Mouse (Mus musculus) embryonic fibroblast, embryonic 13.5 days (primary cell): ENCODE data around the gene Snx14.

Source experiments
- CTCF ChIP-seq: IDR thresholded peaks from 2 replicates; pipeline ENCODE4 v1.5.1; 2011; ENCODE audit warnings: mild to moderate bottlenecking, control low read depth, low read length, moderate library complexity, borderline replicate concordance; ENCODE audit not compliant: insufficient read depth
- POLR2A ChIP-seq: IDR thresholded peaks from 2 replicates; pipeline ENCODE4 v1.6.1; 2011; ENCODE audit warnings: low read depth, mild to moderate bottlenecking, control low read depth, low read length, moderate library complexity

- TF ChIP-seq CTCF = no peak
- no peak for TF ChIP-seq POLR2A
Observed at GRCm38 (mm10) chr9:88416752-88417151, 22.0 kb downstream of the Snx14 start.
